Mouse (Mus musculus): Measurements from ENCODE around the gene Tdrd9.
"Not testable (repeated sequence)": the region's sequence is repeated elsewhere in the genome, so short reads cannot be mapped to it uniquely, and the experiment has no call there.

Gene Tdrd9

DNA sequence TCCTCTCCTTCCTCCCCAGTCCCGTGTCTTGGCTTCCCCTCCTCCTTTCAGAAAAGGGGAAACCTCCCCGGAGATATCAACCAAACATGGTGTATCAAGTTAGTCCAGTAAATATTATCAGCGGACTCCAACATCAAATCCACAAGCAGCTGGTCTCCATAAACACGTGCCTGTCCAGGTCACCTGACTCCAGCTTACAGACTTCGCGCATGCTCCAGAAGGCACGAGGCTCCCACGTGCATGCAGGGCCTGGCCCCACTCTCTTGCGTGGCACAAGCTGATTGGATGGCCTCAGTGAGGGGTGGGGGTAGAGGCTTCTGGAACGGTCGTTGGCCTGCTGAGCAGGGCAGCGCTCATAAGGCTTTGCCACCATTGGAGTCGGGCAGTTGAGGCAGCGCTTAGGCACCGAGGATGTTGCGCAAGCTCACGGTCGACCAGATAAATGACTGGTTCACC is at the start of gene Tdrd9:
Gene Tdrd9 (plus strand): TSS at position 329 of the 456 bp plus-strand sequence.
- no peak for DNase-seq

GRCm38 (mm10) chr12:111923117-111923516 is 48.2 kb upstream of the Tdrd9 start:
- DNase-seq, result no peak

DNA sequence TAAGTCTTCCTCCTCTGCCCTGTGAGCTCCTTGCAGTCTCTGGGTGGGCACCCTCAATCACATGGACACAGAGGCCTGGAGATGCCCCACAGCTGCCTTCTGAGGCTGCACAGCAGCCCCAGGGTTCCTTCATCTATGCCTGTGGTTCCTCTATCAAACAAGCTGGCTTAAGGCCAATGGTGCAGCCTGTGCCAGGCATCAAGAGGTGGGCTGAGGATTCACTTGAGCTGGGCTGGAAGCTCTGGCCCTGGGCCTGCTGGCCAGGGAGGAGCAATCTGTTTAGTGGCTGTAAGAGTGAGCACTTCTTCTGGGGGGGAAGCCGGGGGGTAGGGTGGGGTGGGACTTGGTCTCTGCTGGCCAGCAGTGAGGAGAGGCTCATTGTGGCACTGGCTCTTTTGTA is 44.0 kb upstream of the Tdrd9 start:
- no peak for DNase-seq

GRCm38 (mm10) chr12:111928411-111928966 is 42.9 kb upstream of the Tdrd9 start:
- no peak for DNase-seq

DNA sequence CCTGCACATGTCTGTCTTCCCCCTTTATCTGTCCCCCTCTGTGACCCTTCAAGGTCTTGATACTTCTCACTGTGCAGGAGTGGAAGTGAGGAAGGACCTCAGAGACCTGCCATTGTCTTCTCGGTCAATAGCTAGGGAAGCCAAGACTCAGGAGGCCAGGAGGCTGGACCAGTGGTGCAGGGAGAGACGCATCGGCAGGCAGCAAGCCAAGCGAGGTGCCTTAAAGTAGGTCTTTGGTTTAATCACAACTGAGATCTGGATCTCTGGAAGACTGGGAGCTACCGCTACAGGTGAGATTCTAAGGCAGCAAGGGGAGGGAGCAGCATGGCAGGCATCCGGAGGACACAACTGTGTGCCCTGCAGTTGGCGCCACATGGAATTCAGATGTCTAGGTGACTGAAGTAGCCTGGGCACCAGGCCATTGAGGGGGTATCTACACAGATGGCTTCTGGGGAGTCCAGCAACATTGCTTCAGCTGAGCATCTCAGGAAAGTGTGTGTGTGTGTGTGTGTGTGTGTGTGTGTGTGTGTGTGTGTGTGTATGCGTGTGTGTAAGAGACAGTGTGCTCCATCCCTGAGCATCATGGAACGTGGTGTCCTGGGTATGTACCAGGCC is 39.8 kb upstream of the Tdrd9 start:
- no peak for DNase-seq

- no peak for DNase-seq
Observed at GRCm38 (mm10) chr12:111932513-111932912, 38.8 kb upstream of the Tdrd9 start.

GRCm38 (mm10) chr12:111933032-111933704 is 38.2 kb upstream of the Tdrd9 start:
- DNase-seq, result no peak

DNA sequence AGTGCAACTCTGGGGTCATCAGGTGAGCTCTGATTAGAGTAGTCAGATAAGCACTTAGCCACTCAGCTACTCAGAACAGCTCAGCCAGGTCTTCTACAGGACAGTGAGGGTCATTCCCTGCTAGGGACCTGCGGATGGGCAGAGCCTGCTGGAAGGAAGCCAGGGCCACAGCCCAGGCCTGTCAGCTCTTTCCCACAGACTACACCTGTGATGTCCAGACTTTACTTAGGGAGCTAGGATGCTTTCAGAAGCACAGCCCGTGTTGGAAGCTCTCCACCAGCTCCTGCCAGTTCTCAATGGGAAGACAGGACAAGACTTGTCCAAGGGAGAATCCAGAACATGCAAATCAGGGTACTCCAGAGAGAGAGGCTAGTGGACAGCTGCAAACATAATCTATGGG is 37.4 kb upstream of the Tdrd9 start:
- DNase-seq, result no peak

DNA sequence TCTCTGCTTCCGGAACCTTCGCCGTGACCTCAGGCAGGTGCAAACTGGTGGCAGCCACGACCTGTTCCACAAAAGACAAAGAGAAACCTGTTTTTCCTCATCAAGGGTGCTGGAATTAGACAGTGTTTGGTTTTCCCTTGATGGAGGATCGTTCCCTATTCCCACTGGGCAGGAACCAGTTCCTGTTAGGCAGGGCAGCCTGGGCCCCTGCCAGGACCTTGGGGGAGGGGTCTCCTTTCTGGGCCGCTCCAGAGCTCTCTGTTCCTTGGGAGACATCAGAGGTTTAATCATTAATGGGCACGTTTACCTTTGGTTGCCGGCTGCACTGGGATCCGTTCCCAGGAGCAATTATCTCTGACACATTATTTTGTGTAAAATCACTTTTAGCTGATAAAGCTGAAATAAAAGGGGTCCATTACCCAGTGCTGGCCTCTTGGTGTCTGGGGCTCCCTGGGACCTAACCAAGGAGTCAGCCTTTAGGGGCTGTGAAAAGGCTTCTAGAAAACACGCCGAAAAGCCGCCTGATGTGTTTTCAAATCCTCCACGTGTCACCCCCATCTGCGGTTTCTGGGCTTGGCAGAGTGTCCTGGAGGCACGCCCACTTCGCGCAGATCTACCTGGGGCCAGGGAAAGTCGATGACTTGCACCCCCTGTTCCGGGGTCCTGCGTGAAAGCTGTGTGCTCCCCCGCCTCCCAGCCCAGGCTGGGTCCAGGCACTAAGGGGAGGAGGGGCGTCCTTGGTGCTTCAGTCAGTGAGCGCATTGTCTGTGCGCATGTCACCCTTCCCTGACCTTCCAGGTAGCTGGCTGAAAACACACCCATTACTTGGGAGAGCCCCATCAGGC is 34.4 kb upstream of the Tdrd9 start:
- DNase-seq, result no peak

DNA sequence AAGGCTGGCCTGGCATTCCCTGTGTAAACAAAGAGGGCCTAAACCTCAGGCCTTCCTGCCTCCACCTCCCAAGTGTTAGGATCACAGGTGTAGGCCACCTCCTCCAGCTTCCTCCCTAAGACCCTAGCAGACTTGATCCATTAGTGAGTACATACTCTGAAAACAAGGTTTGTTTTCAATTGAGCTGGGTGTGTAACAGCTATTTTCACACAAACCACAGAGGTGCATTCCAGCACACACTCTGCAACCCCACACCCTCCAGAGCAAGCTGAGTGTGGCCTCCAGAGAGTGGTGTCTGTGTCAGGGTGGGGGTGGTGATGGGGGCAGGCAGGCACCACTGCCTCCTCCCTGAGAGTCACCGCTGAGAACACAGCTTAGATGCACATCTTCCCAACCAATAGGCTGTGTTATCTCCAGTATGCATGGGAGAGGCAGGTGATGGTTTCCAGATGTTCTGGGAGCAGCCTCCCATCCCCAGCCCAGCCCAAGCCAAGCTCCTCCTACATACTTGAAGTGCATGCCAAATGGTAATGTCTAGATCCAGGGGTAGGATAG is 32.7 kb upstream of the Tdrd9 start:
- DNase-seq, result no peak

DNA sequence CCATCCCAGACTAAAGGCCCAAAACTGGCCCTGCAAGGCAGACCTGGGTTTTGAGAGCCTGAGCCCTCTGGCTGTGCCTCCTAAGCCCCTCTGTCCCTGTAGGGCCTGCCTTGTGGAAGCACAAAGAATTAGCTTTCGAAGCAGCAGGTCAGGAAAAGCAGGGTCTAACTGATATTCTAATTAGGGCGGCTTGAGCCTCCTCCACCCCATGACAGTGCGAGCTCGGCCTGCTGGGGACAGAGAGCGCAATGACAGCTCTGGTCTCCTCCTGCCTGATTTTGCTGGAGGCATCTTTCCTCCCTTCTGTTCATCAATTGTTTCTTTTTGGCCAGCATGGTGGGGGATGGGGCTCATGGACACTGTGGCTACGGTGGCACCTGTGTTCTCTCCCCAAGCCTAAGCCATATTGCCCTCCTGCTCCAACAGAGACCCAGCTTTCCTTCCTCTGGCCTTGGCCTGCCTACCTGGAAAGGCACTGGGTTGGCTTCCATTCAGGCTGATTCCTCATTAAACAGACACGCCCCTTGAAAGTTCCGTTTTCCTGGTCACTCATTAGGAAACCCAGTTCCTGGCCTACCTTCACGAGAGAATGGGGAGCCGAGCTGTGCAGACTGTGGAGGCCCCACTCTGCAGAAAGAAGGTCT is 27.8 kb upstream of the Tdrd9 start:
- no peak for DNase-seq

DNA sequence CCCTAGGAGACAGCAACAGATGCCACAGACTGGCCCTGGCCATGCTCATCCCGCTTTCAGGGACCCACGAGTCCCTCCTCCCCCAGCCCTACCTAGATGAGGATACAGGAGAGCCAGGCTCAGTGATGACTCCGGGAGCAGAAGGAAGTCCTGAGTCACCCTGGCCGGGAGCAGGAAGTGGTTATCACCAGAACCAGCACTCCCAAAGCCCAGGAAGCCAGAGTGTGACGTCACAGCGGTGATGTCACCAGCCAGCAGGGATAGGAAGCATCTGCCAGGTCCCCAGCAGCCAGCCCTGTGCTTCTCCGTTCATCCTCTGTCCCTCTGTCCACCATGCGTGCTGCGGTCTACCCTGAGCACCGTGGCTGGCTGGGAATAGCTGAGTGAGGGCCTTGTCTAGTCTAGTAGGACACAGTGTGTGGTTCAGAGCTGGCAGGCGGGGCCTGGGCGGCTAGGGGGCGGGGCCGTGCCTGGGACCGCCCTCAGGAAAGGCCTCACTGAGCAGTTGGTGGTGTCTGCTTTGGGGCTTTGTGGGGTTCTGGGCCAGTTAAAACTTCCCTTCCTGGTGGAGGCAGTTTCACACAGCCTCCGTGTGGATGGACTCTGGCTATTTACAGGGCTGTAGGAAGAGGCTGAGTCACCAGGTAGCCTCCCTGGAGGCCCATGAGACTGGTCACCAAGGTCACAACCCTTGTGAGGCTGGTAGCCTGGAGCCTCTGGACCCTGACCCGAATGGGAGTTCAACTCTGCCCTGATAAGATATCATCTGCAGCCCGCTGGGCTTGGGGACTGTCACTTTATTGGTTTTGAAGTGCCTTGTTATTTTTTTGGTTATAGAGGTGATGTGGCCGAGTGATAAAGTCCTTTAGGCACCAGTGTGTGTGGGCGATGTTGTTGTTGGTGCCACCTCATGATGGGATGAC is 27.0 kb upstream of the Tdrd9 start:
- DNase-seq, result not testable (repeated sequence)

DNA sequence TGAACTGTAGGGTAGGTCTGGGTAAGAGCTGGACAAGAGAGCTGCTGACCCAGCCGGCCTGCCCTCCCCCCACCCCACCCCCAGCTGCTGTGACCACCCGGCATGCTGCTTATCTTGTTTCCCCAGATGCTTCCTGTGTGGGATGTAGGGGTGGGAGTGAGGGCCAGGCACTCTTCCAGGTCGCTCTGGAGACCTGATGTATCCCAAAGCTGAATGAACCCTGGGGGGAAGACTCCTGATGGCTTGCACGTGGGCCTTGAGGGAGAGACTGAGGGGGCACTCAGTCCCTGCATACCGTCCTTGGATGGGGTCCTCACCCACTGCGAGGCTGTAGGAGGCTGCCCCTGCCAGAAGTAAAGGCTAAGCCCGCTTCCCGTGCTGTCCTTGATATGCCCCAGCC is 26.2 kb upstream of the Tdrd9 start:
- DNase-seq, result no peak

GRCm38 (mm10) chr12:111945765-111946655 is 25.3 kb upstream of the Tdrd9 start:
- DNase-seq, result not testable (repeated sequence)

GRCm38 (mm10) chr12:111946716-111947115 is 24.6 kb upstream of the Tdrd9 start:
- peak; percentile 80 for DNase-seq

DNA sequence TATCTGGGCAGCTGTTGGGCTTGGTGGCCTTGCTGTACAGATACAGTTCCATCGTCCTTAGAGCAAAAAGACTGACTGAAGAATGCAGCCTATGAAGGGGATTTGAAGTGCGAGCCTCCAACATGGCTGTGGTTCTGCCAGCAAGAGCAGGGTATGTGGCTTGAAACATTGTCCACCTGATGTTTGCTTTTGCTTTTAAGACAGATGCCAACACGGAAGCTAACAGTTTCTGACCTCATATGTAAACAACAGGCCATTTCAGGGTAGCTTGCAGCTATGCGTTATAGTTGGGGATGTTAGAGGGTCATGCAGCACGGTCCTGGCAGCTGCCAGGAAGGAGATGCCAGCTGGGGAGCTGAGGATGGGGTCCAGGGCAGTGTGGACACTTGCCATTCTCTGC is 20.9 kb upstream of the Tdrd9 start:
- DNase-seq, result no peak

DNA sequence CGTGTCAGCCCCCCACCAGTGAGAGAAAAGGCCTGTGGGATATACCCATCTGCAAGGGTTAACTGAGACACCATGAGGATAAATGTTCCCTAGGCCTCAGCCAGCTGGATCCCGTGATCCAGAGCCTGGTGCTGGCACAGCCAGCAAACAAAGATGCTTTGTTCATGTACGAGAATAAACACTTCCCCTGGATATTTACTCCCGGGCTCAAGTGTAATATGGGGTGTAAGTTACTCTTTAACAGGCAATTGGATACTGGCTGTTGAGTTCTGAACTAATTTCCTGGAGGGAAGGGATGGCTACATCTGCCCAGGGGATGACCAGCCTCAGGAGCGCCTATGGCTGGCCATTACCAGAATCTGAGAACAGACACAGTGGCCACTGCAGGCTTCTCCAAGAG is 19.7 kb upstream of the Tdrd9 start:
- DNase-seq, result no peak

GRCm38 (mm10) chr12:111956173-111956572 is 15.2 kb upstream of the Tdrd9 start:
- DNase-seq, result no peak

DNA sequence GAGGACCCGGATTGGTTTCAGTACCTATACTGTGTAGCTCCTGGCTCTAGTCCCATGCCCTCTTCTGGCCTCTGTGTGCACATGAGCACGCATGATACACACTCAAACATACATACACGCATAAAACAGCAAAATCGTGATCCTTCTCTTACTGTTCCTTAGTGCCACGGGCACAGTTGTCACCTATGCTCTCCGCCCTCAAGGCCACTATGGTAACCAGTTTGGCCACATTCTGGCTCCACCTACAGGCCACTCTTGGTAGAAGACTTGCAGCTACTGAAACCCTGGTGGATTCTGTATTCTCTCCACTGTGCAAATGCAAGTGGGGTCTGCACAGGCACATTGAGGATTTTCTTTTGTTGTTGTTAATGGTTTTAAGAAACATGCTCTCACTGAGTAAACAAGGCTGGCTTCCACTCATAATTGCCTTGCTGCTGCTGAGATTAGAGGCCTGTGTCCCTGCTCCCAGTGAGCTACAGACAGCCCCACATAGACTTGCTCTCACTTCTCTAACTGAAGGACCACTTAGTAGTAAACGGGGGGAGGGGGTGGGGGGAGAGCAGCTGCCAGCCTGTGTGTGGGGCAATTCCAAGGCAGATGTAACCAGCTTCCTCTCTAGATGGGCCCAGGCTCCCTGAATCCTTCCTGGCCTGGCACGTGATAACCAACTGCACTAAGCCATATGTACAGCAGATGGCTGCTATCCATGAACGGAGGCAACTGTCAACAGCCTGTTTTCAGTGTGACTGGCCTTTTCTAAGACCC is 13.1 kb upstream of the Tdrd9 start:
- DNase-seq, result peak; percentile 83

DNA sequence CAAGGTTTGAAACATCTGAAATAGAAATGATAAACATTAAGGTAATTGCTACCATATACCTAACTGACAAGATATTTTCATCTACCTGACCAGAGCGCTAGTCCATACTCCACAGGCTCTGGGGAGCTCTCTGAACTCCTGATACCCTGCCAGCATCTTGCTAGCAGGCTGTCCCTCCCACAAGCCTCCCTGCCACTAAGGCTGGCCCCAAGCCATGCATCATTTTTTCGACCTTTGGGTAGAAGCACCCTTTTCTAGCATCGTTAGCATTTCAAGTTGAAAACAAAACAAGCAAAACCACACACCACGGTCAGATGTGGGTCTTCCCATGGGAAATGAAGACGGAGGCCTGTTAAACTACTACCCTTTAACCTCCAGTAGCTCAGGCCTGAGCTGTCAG is 8.0 kb upstream of the Tdrd9 start:
- no peak for DNase-seq
